Mouse (Mus musculus) skeletal muscle tissue, adult 2 months (tissue): Measurements from ENCODE around the gene Tbx20.

Experiments used
- DNase-seq: peaks from one replicate; pipeline ENCODE4 v3.0.0-alpha.2; 2012; ENCODE audit warnings: low read depth, low spot score

Gene Tbx20

DNA sequence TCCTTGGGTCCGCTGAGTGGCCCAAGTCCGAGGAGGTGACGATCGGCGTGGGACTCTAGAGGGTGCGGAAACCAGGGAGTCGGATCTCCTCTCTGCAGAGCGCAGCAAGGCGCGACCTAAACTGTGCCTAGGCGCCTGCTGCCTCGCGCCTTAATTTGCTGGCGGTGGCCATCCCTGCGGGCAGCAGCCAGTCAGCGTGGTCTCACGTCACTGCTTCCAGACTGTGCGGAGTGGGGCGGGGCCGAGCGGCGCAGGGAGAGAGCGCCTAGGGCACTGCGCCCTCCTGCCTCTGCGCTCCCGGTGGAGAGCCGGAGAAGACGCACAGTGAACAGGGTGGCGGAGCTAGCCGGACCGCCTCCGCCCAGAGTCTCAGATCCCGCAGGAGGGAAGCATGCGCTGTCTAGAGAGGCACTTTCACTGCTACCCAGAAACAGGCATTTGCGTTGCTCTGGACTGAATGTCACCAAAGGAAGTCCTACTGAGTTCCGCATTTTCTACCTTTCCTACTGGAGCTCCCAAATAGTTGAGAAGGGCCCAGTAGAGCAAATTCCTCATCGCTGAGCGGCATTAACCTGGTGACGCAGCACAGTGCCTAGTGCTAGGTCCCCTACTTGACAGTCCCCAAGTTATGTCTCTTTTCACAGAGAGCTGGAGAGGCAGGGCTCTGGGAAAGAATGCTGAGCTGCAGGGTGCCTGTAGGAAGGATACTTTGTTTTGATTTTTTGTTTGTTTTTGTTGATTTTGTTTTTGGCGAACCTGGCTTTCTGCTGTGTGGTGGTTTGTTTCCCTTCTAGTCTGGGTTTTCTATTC, at the start of gene Tbx20:
Gene Tbx20, minus strand, starts transcription at position 144 of the 810 bp plus-strand sequence.
- DNase-seq = no peak

DNA sequence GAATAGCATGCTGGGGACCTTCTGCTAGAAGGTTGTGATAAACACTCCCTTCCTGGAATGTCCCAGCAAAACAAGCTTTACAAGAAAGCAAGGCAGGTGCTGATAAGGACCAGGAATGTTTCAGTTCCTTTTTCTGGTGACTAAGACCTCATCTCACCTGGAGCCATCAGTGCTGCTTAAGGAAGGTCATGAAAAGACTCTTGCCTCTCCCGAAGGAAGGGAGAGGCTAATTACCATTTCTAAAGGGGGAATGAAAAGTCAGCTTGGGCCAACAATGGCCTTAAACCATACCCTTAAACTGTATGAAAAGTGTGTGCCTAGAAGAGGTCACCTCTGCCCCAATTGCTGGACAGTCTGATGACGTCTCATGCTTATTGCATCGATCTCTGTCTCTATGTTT, 44.4 kb upstream of the Tbx20 start:
- no peak for DNase-seq

DNA sequence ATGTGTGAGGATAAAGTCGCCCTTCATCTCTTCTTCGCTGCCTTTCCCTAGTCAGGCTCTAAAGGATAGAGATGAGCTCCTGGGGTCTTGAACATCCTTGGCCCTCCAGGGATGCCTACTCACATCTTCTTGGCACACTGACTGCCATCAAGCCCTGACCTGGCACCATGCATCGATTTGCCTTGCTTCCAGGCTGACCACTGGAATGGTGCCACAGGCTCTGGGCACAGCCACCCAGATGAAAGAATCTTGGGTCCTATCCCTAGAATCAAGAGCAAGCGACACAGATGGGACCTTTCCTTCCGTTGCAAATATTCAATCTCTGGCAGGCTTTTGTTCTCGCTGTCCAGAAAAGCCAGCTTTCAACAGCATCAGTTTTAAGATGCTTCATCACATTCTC, 38.4 kb upstream of the Tbx20 start:
- DNase-seq = no peak

DNA sequence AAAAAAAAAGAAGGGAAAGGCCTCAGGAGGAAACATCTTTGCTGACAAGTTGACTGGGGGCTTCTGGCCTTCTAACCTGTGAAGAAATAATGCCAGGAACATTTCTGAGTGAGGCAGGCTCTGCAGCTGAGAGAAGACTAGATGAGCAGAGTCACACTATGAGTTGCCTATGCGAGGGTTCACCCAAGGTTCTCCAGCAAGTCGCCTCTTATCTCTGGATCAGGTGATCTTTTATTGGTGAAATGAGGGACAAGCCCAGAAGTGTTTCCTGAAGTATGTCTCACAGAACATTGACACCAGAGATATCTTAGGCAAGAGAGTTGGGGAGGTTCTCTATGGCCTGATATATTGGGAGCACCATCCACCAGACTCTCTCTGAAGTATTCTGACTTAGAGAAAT, 18.0 kb upstream of the Tbx20 start:
- no peak for DNase-seq

DNA sequence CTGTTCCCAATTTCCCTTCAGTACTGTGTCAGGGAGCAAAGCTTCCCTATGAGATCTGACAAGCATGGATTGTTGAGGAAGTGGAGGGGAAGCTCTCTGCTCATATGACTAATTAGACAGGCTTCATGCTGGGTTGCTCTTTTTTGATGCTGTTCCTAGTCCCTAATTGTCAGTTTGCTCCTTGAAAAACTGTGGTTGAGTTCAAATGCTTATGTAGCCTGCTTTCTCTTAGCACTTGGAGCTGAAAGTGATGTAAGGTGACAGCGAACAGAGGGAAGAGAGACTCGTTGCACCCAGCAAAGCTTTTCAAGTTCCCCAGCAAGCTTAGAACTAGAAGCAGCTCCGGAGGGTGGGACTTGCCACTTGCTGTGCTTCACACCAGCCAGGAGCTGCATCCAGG, 15.3 kb upstream of the Tbx20 start:
- no peak for DNase-seq

DNA sequence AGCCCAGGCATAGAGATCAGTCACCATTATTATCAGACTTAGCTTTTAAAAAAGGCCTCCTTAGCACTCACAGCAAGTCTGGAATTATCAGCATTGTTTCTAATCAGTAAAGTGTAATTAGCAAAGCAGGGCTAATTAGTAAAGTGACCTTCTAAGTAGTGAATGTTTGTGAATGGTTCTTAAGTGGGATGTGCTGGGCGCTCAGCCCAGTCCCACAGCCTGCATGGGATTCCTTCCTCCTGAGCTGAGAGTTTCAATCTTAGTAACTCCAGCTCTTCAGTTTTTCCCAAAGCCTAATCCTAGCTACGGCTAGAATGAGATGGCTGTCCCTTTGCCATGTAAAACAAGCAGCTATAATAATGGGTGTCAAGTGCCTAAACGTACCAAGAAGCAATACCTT, 8.2 kb upstream of the Tbx20 start:
- no peak for DNase-seq

DNA sequence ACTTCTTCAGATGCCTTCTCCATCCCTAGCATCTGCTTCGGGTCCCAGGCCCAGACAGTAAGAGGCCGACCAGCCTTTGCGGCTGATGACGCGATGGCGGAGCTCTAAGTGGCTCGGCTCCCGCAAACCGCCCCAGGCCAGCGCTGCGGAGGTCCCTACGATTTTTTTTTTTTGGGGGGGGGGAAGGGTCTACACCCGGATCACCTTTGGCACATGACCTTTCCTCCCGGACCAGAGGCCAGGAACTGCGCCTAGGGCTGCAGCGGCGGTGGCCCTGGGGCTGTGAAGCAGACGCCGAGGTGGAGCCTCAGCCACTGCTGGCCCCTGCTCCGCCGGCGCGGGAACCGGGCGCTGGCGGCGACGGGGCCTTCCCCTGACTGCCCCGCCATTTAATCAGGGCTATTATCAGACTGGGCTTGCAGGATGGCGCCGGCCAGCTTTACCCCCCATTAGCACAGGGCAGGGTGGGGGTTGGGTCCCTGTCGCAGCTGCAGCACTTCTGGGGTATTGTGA, 6.9 kb upstream of the Tbx20 start:
- DNase-seq = no peak

DNA sequence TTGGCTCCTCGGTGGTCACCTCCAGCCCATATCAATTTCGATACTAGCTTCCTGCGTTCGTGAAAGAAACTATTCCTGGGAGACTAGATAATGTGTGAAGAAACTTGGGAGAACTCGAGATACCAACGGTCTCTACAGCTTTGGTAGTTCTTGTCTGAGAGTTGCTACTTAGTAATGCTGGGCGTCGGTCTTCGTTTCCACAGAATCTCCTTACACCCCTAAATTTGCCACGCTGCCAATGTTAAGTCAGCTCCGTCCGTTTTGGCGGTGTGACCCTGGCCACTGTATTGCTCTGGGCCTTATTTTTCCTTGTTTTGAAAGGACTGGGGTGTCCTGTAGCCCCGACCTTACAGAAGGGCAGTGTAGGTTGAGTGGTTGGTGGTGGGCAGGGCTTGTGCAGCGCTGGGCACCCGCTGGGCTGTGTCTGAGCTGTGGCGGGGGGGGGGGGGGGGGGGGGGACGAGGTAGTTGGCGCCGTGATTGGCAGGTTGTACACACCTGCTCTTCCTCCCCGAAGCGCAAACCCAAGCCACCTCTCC, 6.4 kb upstream of the Tbx20 start:
- no peak for DNase-seq

DNA sequence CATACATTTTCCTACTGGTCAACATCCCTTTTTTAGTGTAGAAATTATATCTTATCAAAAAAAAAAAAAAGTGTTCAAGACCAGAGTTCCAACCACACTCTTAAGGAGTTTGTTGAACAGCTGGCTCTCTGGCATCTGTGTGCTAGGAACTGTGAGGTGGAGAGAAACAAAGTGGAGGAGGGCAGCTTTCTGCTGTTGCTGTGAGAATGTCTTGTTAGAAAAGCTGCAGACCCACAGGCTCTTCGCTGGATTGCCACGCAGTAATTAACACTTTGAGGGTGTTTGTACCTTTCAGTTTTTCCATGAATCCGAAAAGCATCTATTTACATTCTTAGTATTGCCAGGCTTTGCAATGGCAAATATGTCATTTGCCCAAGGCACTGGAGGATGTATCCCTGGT, 5.9 kb upstream of the Tbx20 start:
- DNase-seq = no peak

DNA sequence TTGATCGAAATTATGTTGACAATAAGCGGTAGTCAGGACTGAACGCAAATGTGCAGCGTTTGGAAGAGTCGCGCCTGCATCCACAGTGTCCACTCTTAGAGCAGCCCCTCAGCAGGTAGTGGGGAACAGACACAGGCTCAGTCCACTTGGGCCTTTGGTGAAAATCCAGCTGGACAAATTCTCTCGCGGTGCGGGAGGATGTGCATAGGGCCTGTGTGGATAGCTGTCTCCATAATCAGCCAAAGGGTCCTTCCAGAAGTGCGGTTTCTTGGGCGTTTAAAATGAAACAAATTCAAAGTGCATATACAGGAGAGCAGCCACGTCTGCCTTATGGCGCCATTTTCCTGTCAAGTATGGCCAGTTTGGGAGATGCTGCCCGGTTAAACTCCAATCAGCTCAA, 4.5 kb upstream of the Tbx20 start:
- no peak for DNase-seq

DNA sequence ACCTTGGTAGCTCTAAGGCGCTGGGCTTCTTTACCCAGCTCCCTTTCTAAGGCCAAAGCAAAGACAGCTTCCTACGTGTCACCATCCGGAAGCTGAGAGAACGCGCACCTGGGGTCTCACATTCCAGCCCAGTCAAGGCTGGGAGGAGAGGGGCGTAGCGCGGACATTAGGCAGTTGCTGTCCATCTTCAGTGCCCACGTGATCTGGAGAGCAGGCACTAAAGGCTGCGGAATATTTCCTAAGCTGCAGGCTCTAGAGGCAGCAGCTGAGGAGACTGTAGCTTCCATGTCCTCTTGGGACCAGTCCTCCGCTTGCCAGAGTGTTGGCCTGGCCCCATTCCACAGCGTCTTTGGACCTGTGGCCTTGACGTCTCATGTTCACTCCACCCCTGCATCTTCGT, 3.9 kb upstream of the Tbx20 start:
- DNase-seq = no peak

DNA sequence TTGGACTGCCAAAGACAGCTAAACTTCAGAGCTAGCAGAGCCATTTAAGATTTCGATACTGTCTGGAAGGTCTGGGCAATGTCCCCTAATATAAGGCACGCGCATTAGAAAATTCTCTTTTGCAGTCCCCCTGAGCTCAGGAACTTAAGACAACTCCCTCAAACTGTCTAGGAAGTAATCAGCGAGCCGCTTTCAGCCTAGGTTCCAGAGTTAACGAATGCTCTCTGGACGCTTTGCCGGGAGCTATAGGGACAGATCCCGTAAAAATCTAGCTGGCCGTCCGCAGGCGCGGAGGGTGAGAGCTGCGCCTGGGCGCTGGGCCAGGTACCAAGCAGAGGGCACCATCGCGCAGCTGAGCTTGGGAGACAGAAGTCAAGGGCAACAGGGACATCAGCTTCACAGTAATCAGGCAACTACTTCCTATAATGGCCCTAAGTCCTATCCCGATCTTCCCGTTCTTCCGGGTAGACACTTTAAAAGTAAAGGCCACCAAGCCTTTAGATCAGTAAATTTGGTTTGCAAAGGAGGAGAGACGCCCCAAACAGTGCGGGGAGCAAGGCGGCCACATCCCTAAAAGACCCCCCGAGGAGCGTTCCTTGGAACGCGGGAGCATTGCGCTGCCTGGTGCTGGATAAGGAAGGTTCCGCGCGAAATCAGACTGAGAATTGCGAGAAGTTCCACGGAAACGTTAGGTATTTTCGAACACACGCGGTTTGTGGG, 3.2 kb upstream of the Tbx20 start:
- no peak for DNase-seq

DNA sequence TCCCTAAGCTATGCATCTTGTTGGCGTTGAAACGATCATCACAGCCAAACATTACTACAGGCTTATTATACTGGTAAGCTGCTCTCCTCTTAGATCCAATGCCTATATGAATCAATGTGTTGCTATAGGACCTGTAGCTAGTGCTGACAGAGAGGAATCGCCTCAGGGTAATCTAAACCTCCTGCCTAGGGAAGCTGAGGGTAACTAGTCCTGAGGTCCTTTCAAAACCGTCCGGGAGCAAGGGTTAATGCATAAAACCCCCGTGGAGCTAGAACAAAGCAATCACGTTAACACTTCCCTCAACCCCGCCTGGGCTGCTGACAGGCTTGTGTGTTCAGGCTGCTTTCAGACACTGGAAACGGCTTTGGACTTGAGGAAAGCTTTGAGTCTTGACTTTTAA, 2.4 kb upstream of the Tbx20 start:
- DNase-seq = no peak

DNA sequence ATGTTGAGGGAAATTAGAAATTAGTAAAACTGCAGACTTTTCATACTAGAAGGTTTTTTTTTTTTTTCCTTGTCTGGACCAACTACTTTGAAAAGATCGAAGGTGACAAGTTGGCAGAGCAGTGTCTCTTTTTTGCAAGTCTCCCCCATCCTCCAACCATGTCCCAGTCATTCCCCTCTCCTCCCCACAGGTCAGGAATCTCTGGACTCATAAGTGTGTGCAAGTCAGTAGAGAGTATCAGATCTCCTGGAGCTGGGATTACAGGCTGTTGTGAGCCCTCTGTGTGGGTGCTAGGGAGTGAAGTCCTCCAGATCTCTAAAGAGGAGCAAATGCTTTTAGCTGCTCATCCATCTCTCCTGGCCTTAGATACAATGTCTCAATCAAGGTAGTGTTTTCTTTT, 1.5 kb upstream of the Tbx20 start:
- no peak for DNase-seq

DNA sequence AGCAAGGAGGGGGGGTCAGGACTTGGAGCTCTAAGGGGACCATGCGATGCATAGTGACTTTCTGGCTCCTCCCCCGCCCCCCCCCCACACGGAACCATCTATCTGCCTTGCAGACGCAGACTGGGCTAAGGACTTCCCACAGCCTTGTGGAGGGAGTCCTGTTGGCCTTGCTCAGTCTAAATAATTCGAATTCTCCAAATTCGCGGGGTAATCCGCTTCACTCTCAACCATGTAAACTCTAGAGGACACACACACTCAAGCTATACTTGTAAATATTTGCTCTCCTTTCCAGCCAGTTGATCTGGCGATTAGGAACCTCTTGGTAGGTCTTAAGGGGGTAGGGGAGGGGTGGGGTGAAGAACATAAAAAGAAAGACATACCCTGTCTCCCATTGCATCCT, 898 bp upstream of the Tbx20 start:
- DNase-seq = no peak

DNA sequence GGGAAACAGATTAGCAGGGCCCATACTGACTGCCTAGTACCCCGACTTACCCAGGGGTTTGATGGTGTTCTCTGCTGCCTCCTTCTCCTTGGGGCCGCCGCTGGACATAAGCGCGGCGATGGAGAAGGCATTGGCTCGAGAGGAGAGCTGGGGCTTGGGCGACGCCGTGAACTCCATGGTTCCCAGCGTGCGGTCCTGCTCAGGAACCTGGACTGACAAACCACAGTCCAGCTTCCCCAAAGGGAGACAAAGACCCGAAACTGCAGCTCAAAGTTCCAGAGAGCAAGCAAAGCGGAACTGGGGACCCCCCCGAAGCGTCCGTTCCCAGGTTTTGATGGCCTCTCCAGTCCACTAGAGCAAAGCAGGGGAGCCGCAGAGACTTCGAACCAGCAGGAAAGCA, 434 bp downstream of the Tbx20 start:
- no peak for DNase-seq

DNA sequence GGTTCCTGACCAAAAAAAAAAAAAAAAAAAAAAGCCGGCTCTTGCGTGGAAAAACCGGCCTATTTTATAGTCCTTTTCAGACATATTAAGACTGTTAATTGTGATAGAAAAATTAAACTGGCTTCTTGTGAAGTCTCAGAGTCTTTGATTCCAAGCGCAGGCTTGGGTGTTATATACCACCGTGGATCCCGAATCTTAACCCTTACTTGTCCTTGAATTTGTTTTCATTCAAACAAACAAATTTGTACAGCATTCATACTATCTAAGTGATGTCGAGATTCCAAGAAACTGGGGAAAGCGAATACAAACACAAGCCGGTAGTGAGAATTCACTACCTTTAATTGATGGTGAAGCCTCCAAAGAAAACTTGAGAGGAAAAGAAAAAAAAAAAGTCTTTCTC, 932 bp downstream of the Tbx20 start:
- no peak for DNase-seq

DNA sequence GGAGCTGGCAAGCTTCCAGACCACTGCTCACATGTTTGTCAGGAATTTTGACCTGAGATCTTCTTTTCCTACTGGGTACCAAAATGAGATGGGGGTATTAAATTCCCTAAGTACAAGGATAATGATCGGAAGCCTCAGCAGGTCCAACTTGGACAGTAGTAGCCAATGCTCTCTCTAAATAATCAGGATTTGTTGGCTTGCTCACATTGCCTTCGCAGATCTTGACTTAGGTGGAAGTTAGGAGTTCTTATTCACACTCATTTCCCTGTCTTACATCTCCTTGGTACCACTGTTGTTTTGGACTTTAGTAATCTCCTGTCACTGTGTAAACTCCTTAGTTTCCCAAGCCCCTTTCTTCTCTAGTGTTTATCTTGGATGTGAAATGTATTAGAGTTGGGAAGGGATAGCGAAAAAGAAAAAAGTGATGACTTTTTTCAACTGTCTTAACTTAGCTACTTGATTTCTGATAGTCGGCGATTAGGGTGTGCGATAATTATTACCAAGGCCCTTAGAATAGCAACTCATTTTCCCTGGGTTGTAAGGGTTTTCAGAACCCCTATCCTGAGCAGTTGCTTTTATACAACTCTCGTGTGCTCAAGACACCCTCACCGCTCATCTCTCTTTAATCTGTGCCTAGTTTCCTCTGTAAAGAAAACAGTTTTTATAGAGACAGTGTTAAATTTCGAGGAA, 1.5 kb downstream of the Tbx20 start:
- no peak for DNase-seq

DNA sequence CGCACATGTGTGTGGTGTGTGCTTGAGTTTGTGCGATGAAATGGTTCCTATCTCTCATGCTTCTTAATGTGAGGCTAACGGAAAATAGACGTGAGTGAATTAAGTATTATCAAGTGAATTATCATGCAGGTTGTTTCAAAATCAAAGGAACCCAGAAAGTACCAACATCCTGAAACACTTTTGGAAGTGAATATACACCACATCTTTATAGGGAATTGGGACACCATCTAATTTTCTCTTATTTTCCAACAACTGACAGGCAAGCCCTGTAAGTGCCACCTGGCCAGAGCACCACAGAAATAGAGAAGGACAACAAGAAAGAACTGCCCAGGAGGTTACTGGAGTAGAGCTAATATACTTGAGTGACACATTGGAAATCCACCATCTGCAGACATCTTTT, 2.4 kb downstream of the Tbx20 start:
- no peak for DNase-seq

DNA sequence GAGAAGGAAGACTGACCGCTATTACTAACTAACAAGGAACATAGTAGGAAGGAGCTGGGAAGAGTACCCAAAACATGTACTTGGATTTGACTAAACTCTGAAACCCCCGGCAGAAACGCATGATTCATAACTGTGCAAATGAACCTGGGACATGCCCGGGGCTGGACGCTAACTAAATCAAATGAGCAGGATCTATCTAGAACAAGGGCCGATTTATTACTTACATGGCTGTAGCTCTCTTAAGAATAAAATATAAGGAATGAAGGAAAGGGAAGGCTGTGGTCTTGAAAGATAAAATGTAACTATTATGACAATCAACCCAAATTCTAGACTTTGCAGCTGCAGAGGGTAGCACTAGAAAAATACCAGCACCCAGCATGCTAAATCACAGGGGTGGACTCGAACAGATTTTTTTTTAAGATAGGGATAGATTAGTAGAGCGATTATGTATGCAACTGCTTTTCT, 3.1 kb downstream of the Tbx20 start:
- DNase-seq = no peak

DNA sequence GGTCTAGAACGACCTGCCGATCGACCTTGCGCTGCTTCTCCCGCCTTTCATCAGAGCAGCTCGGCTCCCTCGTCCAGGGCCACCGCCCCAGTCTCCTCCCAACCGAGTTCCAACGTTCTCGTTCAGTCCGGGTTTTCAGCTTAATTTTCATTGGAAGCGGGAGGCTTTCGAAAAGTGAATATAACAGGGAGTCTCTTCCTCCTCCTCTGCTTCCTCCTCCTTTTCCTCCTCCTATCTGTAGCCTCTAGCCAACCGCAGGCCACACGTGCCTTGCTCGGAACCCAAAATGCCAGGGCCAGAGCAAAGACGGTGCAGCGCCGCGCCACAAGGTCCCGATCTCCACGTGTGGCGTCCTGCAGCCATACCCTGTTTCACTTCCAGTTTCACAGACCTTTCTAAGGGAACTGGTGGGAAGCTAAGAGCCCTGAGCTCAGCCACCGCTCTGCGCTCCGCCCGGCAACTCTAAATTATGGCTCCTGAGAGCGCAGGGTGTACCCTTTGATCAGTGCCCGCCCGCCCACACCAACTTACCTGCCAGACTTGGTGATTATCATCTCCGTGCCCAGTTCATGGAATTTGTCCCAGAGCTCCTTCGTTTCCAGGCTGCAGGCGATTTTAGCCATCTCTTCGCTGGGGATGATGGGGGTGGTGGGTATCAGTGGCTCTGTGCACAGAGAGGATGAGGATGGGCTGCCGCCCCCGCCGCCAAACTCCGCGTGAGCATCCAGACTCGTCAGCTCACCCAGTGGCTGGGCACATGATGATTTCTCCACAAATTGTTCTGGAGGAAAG, 3.8 kb downstream of the Tbx20 start:
- no peak for DNase-seq
